Mouse (Mus musculus): Measurements from ENCODE around the gene Osm. TPM values are rescaled to one million over a fixed set of nuclear protein-coding genes. Genes with fewer than 3 reads are reported as not detected.

Osm gene
- polyA plus RNA-seq, 1 experiment from 2014 or later, result not detected

DNA sequence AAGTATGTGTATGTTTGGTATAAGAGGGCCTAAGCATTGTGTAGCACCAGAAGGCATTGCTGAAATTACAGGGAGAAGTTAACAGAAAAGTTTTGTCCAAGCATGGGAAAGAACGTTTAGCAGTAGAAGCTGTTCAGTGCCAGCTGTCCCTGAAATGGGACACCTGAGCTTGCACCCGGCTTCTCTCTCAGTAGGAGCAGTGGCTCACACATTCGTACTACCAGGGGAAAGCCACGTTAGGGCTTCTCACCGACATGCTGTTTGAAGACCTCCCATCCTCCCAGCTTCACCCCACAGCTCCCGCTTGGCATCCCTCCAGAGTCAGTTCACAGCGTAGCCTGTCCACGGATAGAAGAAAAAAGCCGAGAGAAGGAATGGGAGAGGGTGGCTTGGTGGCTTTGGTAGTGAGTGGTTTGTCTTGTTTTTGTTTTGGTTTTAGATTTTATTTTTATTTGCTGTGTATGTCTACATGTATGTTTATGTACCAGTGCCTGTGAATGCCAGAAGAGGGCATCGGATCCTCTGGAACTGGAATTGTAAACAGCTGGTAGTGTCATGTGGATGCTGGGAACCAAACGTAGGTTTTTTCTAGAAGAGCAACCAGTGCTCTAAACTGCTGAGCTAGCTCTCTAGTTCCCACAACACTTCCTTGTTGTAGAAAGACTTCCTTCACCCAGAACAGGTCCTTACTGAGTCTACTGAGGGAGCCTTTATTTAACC, 34.1 kb upstream of the Osm start:
- H3K36me3 ChIP-seq, result peaks cover 8% of the 10 kb centered on the region
- no peak for ATAC-seq (ENCODE audit: extremely low read depth, insufficient number of reproducible peaks, low FRiP score, low TSS enrichment)
- H3K9ac ChIP-seq, result no peak overlapping the region
- H3K4me2 ChIP-seq, result no peak overlapping the region
- no peaks in the 10 kb centered on the region for H3K27me3 ChIP-seq (replicated peaks)
- H3K4me3 ChIP-seq, result no peak overlapping the region
- H3K27ac ChIP-seq (replicated peaks), result no peak overlapping the region
- H3K4me1 ChIP-seq, result peaks cover 41% of the 10 kb centered on the region
- no peaks in the 10 kb centered on the region for H3K9me3 ChIP-seq
- WGBS, result 58% methylated on average over 11 of the region's 11 CpGs

DNA sequence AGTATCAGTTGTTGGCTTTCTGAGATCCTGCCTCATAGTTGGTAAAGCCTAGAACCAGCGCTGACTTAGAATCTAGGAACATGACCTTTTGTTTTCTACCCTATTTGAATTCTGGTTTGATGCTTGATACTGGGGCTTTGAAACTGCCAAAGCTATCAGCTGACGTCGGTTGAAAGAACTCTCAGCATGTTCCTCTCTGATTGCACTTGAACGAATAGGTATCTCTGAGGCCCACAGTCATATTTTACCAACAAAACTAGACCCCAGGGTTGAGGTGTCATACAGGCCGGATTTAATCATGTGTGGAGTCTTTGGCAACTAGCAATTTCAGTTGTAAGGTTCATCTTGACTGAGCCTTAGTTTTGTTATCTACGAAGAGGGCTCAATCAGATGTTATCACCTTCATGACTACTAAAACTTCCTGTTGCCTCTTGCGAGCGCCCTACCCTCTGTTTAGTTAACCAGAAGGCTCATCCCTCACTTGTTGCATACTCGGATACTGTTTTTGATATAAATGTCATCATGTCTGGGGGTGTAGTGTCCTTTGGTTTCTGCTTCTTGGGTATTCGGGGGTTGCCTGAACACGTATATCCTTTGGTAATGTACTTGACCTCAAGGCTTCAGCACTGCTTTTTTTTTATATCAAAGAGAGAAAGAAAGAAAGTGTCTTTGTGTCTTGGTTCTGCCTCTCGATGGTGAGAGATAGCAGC, 33.1 kb upstream of the Osm start:
- Histone ChIP-seq H3K27me3 (replicated peaks) (no peaks in the 10 kb centered on the region), H3K9ac (no peak overlapping the region), H3K27ac (replicated peaks) (peak overlapping the region; percentile 64), H3K4me1 (peaks cover 41% of the 10 kb centered on the region), H3K36me3 (peaks cover 18% of the 10 kb centered on the region), H3K9me3 (no peaks in the 10 kb centered on the region), H3K4me3 (no peak overlapping the region), H3K4me2 (no peak overlapping the region)
- no peak for ATAC-seq (ENCODE audit: extremely low read depth, insufficient number of reproducible peaks, low FRiP score, low TSS enrichment)
- WGBS, result 57% methylated on average over 12 of the region's 12 CpGs

DNA sequence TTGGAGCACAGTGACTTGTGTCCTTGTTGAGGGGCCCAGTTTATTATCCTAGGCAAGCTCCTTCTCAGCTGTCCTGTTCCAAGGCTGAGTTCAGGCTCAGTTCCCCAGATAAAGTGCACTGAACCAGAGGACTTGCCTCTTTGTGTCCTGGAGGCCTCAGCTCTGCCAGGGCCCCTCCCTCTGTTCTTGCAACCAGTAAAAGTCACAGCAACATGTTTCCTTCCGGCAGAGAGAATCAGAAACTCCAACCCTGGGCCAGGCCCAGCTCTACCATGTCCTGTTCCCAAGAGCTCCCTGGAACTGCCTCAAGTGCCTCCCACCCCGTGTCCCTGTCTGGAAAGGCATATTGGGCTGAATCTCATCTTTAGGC, 32.5 kb upstream of the Osm start:
- Histone ChIP-seq H3K4me3 (no peak overlapping the region), H3K4me1 (peaks cover 41% of the 10 kb centered on the region), H3K36me3 (peaks cover 24% of the 10 kb centered on the region), H3K4me2 (no peak overlapping the region), H3K27ac (replicated peaks) (peak overlapping the region; percentile 64), H3K27me3 (replicated peaks) (no peaks in the 10 kb centered on the region), H3K9me3 (no peaks in the 10 kb centered on the region), H3K9ac (peak overlapping the region; percentile 3; the same call in 1 of the 2 replicates)
- ATAC-seq (ENCODE audit: extremely low read depth, insufficient number of reproducible peaks, low FRiP score, low TSS enrichment), result no peak
- 24% methylated on average over 2 of the region's 2 CpGs for WGBS

DNA sequence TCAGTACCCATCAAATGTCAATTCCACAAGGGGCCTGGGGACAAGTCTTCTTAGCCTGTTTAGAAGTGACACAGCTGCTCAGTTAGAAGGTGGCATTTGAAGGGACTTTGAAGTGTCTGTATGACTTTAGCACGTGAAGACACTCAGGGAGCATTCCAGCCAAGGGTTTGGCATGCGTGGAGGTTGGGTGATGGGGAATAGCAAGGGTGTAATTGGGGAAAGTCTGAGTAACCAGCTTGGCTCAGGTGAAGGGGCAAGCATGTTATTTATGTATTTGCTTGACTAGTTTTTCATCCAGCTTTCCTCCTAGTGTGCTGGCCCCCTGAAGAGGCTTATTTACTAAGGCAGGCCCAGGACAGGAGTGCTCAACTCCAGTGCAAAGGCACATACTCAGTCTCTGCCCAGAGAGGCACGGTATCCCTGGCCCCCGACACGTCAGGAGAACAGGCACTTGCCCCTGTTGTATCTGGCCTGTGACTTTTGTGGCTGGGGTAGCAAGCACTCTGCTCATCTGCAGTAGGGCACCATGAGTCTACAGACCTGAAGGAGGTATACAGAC, 31.0 kb upstream of the Osm start:
- Histone ChIP-seq H3K4me2 (no peak overlapping the region), H3K9ac (no peak overlapping the region), H3K4me3 (no peak overlapping the region), H3K9me3 (no peaks in the 10 kb centered on the region), H3K36me3 (peaks cover 38% of the 10 kb centered on the region), H3K4me1 (peaks cover 41% of the 10 kb centered on the region), H3K27ac (replicated peaks) (no peak overlapping the region), H3K27me3 (replicated peaks) (no peaks in the 10 kb centered on the region)
- 71% methylated on average over 5 of the region's 5 CpGs for WGBS
- no peak for ATAC-seq (ENCODE audit: extremely low read depth, insufficient number of reproducible peaks, low FRiP score, low TSS enrichment)

DNA sequence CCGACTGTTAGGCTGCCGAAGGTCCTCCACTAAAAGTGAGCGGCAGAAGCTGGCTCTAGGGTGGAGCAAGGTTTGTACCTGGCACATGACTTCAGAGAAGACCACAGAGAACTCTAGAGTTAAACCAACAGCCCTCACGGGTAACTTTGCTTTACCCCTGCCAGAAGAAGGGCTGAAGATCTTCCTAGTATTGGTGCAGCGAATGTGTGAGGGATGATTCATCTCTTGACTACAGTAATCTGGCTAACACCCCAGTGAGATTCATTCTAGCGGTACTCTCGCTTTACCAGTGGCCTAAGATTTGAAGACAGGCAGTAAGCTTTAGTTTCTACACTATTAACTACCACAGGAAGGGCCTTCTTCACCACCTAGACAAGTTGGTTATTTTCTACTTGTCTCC, 30.3 kb upstream of the Osm start:
- H3K27ac ChIP-seq (replicated peaks), result no peak overlapping the region
- ATAC-seq (ENCODE audit: extremely low read depth, insufficient number of reproducible peaks, low FRiP score, low TSS enrichment), result no peak
- WGBS, result 78% methylated on average over 7 of the region's 7 CpGs
- H3K36me3 ChIP-seq, result peaks cover 46% of the 10 kb centered on the region
- no peaks in the 10 kb centered on the region for H3K27me3 ChIP-seq (replicated peaks)
- H3K9me3 ChIP-seq, result no peaks in the 10 kb centered on the region
- H3K4me1 ChIP-seq, result peaks cover 41% of the 10 kb centered on the region
- no peak overlapping the region for H3K9ac ChIP-seq
- no peak overlapping the region for H3K4me2 ChIP-seq
- H3K4me3 ChIP-seq, result no peak overlapping the region

DNA sequence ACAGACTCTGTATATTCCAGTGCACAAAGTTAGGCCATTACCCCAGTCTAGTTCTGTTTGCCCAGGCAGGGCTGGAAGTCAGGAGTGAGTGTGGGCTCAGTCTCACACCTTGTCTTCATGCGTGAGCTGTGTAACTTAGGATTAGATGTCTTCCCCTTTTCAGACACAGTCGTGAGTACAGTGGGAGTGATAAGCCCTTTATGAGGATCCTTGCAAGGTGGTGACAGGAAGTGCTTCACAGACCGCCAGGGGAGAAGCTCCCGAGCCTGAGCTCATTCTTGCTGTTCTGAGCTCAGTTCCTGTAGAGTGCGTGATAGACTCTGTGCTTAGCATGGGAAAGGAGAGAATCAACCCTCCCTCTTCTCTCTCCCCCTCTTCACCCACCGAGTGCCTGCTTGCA, 29.7 kb upstream of the Osm start:
- Histone ChIP-seq H3K36me3 (peaks cover 47% of the 10 kb centered on the region), H3K4me3 (no peak overlapping the region), H3K9me3 (no peaks in the 10 kb centered on the region), H3K4me2 (no peak overlapping the region), H3K9ac (no peak overlapping the region), H3K4me1 (peaks cover 41% of the 10 kb centered on the region), H3K27me3 (replicated peaks) (no peaks in the 10 kb centered on the region), H3K27ac (replicated peaks) (no peak overlapping the region)
- 38% methylated on average over 6 of the region's 6 CpGs for WGBS
- no peak for ATAC-seq (ENCODE audit: extremely low read depth, insufficient number of reproducible peaks, low FRiP score, low TSS enrichment)

DNA sequence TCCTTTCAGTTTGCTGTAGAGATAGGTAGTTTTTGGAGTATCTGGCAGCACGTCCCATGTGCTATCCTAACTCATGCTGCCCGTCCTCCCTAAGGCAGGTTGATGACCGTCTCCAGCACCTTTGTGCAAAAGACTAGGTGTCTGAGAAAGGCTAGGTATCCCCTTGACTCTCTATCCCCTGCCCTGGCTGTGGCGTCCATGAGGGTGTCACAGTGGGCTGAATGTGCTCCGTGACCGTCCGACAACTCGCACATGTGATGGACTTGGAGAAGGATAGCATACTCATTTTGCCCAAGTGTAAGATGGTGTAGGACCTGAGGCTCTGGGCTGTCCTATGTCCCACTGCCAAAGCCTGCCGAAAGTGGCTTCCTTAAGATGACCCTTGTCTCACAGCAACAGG, 28.6 kb upstream of the Osm start:
- H3K4me1 ChIP-seq, result peaks cover 31% of the 10 kb centered on the region
- peaks cover 58% of the 10 kb centered on the region for H3K36me3 ChIP-seq
- H3K27ac ChIP-seq (replicated peaks), result no peak overlapping the region
- H3K4me2 ChIP-seq, result no peak overlapping the region
- H3K9ac ChIP-seq, result no peak overlapping the region
- ATAC-seq (ENCODE audit: extremely low read depth, insufficient number of reproducible peaks, low FRiP score, low TSS enrichment), result no peak
- H3K4me3 ChIP-seq, result no peak overlapping the region
- H3K9me3 ChIP-seq, result no peaks in the 10 kb centered on the region
- no peaks in the 10 kb centered on the region for H3K27me3 ChIP-seq (replicated peaks)
- 85% methylated on average over 9 of the region's 9 CpGs for WGBS

DNA sequence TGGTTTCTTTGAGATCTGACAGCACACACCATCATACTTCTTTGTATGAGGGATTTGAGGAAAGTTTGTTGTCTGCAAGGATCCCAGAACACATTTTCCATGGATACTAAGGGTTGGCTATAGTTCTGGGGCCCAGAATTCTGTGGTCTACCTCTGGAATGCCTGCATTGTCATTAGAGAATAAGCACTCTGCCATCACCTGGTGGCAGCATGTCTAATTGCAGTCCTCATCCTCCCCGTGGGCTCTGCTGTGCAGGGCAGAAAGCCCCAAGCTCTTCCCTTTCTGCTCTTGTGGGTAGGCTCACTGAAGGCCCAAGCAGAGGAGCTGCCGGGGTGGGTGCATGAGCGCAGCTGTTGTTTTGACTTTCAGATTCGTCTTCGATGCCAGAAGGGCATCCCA, 26.7 kb upstream of the Osm start:
- Histone ChIP-seq H3K36me3 (peaks cover 77% of the 10 kb centered on the region), H3K9me3 (no peaks in the 10 kb centered on the region)
- ATAC-seq (ENCODE audit: extremely low read depth, insufficient number of reproducible peaks, low FRiP score, low TSS enrichment), result no peak

DNA sequence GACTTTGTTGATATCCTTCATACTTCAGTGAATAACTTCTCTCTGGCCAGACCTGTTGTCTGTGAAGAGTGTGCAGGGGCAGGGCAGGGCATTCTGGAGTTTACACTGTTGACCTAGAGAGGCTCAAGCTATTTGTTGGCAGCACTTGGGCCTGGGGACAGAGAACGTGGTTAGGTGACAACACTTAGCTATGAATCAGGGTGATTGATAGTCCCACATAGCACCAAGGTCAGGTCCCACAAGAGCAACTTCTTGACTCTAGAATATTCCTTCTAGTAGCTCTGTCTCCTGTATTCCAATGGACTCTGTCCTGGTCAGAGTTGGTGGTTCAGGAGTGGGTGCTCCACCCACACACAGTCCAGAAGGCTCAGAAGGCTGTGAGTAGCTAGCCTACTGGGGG, 25.4 kb upstream of the Osm start:
- Histone ChIP-seq H3K4me2 (no peak overlapping the region), H3K36me3 (peaks cover 89% of the 10 kb centered on the region), H3K4me1 (peaks cover 9% of the 10 kb centered on the region), H3K27me3 (replicated peaks) (no peaks in the 10 kb centered on the region), H3K27ac (replicated peaks) (no peak overlapping the region), H3K4me3 (no peak overlapping the region), H3K9me3 (no peaks in the 10 kb centered on the region), H3K9ac (no peak overlapping the region)
- no peak for ATAC-seq (ENCODE audit: extremely low read depth, insufficient number of reproducible peaks, low FRiP score, low TSS enrichment)
- WGBS, result 74% methylated on average over 1 of the region's 1 CpGs

More for the DNA sequence above, 26.7 kb upstream of the Osm start:
- H3K4me1 ChIP-seq, result peaks cover 15% of the 10 kb centered on the region
- H3K4me2 ChIP-seq, result no peak overlapping the region
- no peak overlapping the region for H3K9ac ChIP-seq
- no peak overlapping the region for H3K27ac ChIP-seq (replicated peaks)
- 74% methylated on average over 5 of the region's 5 CpGs for WGBS
- H3K27me3 ChIP-seq (replicated peaks), result no peaks in the 10 kb centered on the region
- H3K4me3 ChIP-seq, result no peak overlapping the region

DNA sequence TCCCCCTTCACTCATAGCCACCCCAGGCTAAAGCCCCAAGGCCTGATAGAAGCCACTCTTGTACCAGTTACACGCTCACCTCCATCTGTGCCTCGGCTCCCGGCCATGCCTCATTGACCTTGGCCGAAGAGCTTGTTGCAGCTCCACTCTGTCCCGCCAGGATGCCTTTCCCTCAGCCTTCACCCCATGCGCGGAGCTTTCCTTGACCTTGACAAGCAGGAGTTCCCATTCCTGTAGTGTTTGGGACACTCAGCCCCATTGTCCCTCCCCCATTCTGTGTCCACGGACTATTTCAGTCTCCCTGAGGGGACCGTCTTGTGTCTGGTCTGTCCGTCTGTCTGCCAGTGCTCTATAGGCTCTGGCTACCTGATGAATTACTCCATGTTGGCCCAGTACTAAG, 23.1 kb upstream of the Osm start:
- Histone ChIP-seq H3K27me3 (replicated peaks) (peaks cover 7% of the 10 kb centered on the region; the same call in 1 of the 2 replicates), H3K27ac (replicated peaks) (no peak overlapping the region), H3K4me2 (no peak overlapping the region), H3K9me3 (no peaks in the 10 kb centered on the region), H3K36me3 (peaks cover 71% of the 10 kb centered on the region), H3K4me3 (no peak overlapping the region), H3K4me1 (peaks cover 19% of the 10 kb centered on the region), H3K9ac (no peak overlapping the region)
- 75% methylated on average over 10 of the region's 10 CpGs for WGBS
- no peak for ATAC-seq (ENCODE audit: extremely low read depth, insufficient number of reproducible peaks, low FRiP score, low TSS enrichment)

DNA sequence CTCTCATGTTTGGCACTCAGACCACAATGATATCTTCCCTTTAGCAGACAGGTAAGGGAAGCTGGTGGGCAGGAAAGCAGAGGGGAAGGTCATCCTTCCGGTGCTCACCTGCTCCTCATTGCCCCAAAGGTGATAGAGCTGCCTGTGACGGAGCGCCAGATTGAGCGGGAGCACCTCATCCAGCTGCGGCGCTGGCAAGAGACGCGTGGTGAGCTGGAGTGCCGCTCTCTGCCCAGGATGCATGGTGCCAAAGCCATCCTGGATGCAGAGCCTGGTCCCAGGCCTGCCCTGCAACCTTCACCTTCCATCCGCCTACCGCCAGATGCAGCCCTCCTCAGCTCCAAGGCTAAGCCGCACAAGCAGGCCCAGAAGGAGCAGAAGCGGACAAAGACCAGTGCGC, 21.6 kb upstream of the Osm start:
- Histone ChIP-seq H3K4me3 (no peak overlapping the region), H3K4me1 (peaks cover 32% of the 10 kb centered on the region), H3K9ac (no peak overlapping the region), H3K27ac (replicated peaks) (no peak overlapping the region), H3K4me2 (no peak overlapping the region), H3K9me3 (no peaks in the 10 kb centered on the region), H3K36me3 (peaks cover 56% of the 10 kb centered on the region), H3K27me3 (replicated peaks) (peaks cover 20% of the 10 kb centered on the region)
- no peak for ATAC-seq (ENCODE audit: extremely low read depth, insufficient number of reproducible peaks, low FRiP score, low TSS enrichment)
- WGBS, result 84% methylated on average over 14 of the region's 14 CpGs

Data from heart, embryonic 13.5 days (tissue).